ENCODE assay signal across 8 mouse cellular contexts in genomic region chrX:102932992-102933570, GRCm38 (mm10). TPM values are rescaled to one million over a fixed set of nuclear protein-coding genes. Genes with fewer than 3 reads are reported as not detected.
DNase-seq lines count a peak whose midpoint lies in the region; ATAC-seq lines count a peak whose summit lies in the region.

No protein-coding gene starts in this region.

- H3K4me2 ChIP-seq in heart, embryonic 14.5 days (ENCODE audit: low read length) = peak overlapping the region; percentile 87
- peak overlapping the region; percentile 62 for H3K4me2 ChIP-seq in forebrain, embryonic 12.5 days
- H3K4me2 ChIP-seq in liver, embryonic 16.5 days (ENCODE audit: low read depth, low read length) = peak overlapping the region; percentile 53; the same call in 1 of the 2 replicates

- no peak for ATAC-seq in heart, embryonic 14.5 days (ENCODE audit: insufficient number of reproducible peaks, insufficient read depth, low FRiP score, low read depth)
- ATAC-seq in forebrain, embryonic 12.5 days (ENCODE audit: low FRiP score) = peak; percentile 11
- ATAC-seq in liver, embryonic 16.5 days (ENCODE audit: low read depth) = no peak

- peaks cover 0 to 2% of the 10 kb centered on the region in 2 experiments; a peak in 1 of 4 replicates for H3K4me1 ChIP-seq in heart, embryonic 14.5 days (ENCODE audit: control insufficient read depth in 2 of 2, insufficient read depth in 2 of 2, low read length in 2 of 2)
- 0 out of 2 replicates have a peak, but pooled peaks cover 3% of the 10 kb centered on the region for H3K4me1 ChIP-seq in forebrain, embryonic 12.5 days
- H3K4me1 ChIP-seq in liver, embryonic 16.5 days (ENCODE audit: control insufficient read depth, low read depth, low read length) = no peaks in the 10 kb centered on the region

- H3K9ac ChIP-seq in heart, embryonic 14.5 days (ENCODE audit: low read length) = no peak overlapping the region
- peak overlapping the region; percentile 68; the same call in 1 of the 2 replicates for H3K9ac ChIP-seq in forebrain, embryonic 12.5 days
- H3K9ac ChIP-seq in liver, embryonic 16.5 days (ENCODE audit: low read depth, low read length) = no peak overlapping the region

- WGBS in heart, embryonic 14.5 days = 46% methylated on average over 12 of the region's 12 CpGs
- WGBS in forebrain, embryonic 12.5 days = 52% methylated on average over 12 of the region's 12 CpGs
- 34% methylated on average over 12 of the region's 12 CpGs for WGBS in liver, embryonic 16.5 days (ENCODE audit: insufficient replicate concordance)

- DNase-seq in heart, adult 9 months (ENCODE audit: low spot score in 2 of 2) = no peak
- peak; percentile 35 for DNase-seq in brain, adult 2 months (ENCODE audit: low read depth, low spot score)
- DNase-seq in yolk sac, embryonic 10.5 days (ENCODE audit: low spot score) = no peak
- DNase-seq in urinary bladder, postnatal 10 days (ENCODE audit: low spot score) = no peak
- DNase-seq in thymus, postnatal 25 days = no peak

- no peaks in the 10 kb centered on the region for H3K36me3 ChIP-seq in heart, embryonic 14.5 days (ENCODE audit: control insufficient read depth, insufficient read depth, low read length)
- no peaks in the 10 kb centered on the region for H3K36me3 ChIP-seq in forebrain, embryonic 12.5 days (replicated peaks)
- no peaks in the 10 kb centered on the region for H3K36me3 ChIP-seq in liver, embryonic 16.5 days (ENCODE audit: control insufficient read depth, insufficient read depth)

- peak overlapping the region; percentile 51 to 62 for H3K4me3 ChIP-seq in heart, embryonic 14.5 days (ENCODE audit: control insufficient read depth in 1 of 2, insufficient read depth in 1 of 2, low read depth in 1 of 2, low read length in 2 of 2)
- peak overlapping the region; percentile 57 for H3K4me3 ChIP-seq in forebrain, embryonic 12.5 days (replicated peaks)
- H3K4me3 ChIP-seq in liver, embryonic 16.5 days (ENCODE audit: low read depth, low read length) = no peak overlapping the region

- no peak overlapping the region for H3K27ac ChIP-seq in heart, embryonic 14.5 days (replicated peaks in 1 of 2; ENCODE audit: control insufficient read depth in 1 of 2, insufficient read depth in 1 of 2, low read depth in 2 of 2, low read length in 2 of 2)
- no peak overlapping the region for H3K27ac ChIP-seq in forebrain, embryonic 12.5 days
- H3K27ac ChIP-seq in liver, embryonic 16.5 days (ENCODE audit: low read length) = no peak overlapping the region

- peaks cover 18% of the 10 kb centered on the region for H3K27me3 ChIP-seq in heart, embryonic 14.5 days (ENCODE audit: control insufficient read depth, insufficient read depth, low read length)
- peaks cover 45% of the 10 kb centered on the region for H3K27me3 ChIP-seq in forebrain, embryonic 12.5 days
- peaks cover 14% of the 10 kb centered on the region for H3K27me3 ChIP-seq in liver, embryonic 16.5 days (ENCODE audit: control insufficient read depth, insufficient read depth, low read depth, low read length)

- no peaks in the 10 kb centered on the region for H3K9me3 ChIP-seq in heart, embryonic 14.5 days (ENCODE audit: control insufficient read depth, low read length)
- no peaks in the 10 kb centered on the region for H3K9me3 ChIP-seq in forebrain, embryonic 12.5 days
- no peaks in the 10 kb centered on the region for H3K9me3 ChIP-seq in liver, embryonic 16.5 days (replicated peaks; ENCODE audit: control insufficient read depth, low read length)

RNA-seq across cellular contexts. Expression of gene 1700018G05Rik, which starts 4.9 kb away (rescaled TPM):
- polyA plus RNA-seq in heart, embryonic 14.5 days (2014; fragmentation: Nextera tagmentation; extraction: Ambion mirVana) = not detected in 2 replicates
- polyA plus RNA-seq in forebrain, embryonic 12.5 days (2016; fragmentation: Nextera tagmentation; extraction: Ambion mirVana) = not detected in 2 replicates
- polyA plus RNA-seq in liver, embryonic 16.5 days (2015; fragmentation: Nextera tagmentation; extraction: Ambion mirVana) = not detected in 2 replicates

RNA-seq across cellular contexts. Expression of gene 1700011M02Rik, which starts 24.4 kb away (rescaled TPM):
- polyA plus RNA-seq in heart, embryonic 14.5 days (2014; fragmentation: Nextera tagmentation; extraction: Ambion mirVana) = not detected in 2 replicates
- polyA plus RNA-seq in forebrain, embryonic 12.5 days (2016; fragmentation: Nextera tagmentation; extraction: Ambion mirVana) = not detected in 2 replicates
- not detected in 2 replicates for polyA plus RNA-seq in liver, embryonic 16.5 days (2015; fragmentation: Nextera tagmentation; extraction: Ambion mirVana)

RNA-seq across cellular contexts. Expression of gene Dmrtc1a, which starts 24.6 kb away (rescaled TPM):
- polyA plus RNA-seq in heart, embryonic 14.5 days (2014; fragmentation: Nextera tagmentation; extraction: Ambion mirVana) = 0.49 and 0.63 TPM in 2 replicates
- polyA plus RNA-seq in forebrain, embryonic 12.5 days (2016; fragmentation: Nextera tagmentation; extraction: Ambion mirVana) = 0.18 and 0.44 TPM in 2 replicates
- polyA plus RNA-seq in liver, embryonic 16.5 days (2015; fragmentation: Nextera tagmentation; extraction: Ambion mirVana) = not detected in 2 replicates
